Mouse (Mus musculus) heart, embryonic 16.5 days (tissue): ENCODE measurements around the gene Hdhd3. TPM values are rescaled to one million over a fixed set of nuclear protein-coding genes. Genes with fewer than 3 reads are reported as not detected.
"Not testable (repeated sequence)": the region's sequence is repeated elsewhere in the genome, so short reads cannot be mapped to it uniquely, and the experiment has no call there.

Experiments used
- ATAC-seq: fragments of 200-750 bp; cut with Nextera tagmentation; replicated peaks from 2 replicates; pipeline ENCODE4 v1.8.0; 2017; ENCODE audit warnings: moderate number of reproducible peaks; ENCODE audit not compliant: insufficient read depth, low FRiP score; ENCODE audit errors: extremely low read depth
- H3K27ac ChIP-seq: fragments of 300-500 bp; sonication (generic); 2 replicates; pipeline ENCODE4 v1.5.1; 2014; ENCODE audit warnings: mild to moderate bottlenecking, low read length, control low read depth, moderate library complexity
- H3K27me3 ChIP-seq: fragments of 300-500 bp; sonication (generic); 2 replicates; pipeline ENCODE4 v1.6.1; 2014; ENCODE audit warnings: low read length, mixed read lengths; ENCODE audit not compliant: control insufficient read depth, insufficient read depth
- H3K36me3 ChIP-seq: fragments of 300-500 bp; sonication (generic); 2 replicates; pipeline ENCODE4 v1.6.1; 2014; ENCODE audit not compliant: control insufficient read depth, insufficient read depth
- H3K4me1 ChIP-seq: fragments of 300-500 bp; sonication (generic); 2 replicates; pipeline ENCODE4 v1.6.1; 2014; ENCODE audit warnings: low read length, mixed read lengths; ENCODE audit not compliant: control insufficient read depth, insufficient read depth
- H3K4me2 ChIP-seq: fragments of 300-500 bp; sonication (generic); 2 replicates; pipeline ENCODE4 v1.6.1; 2014; ENCODE audit warnings: low read depth, mild to moderate bottlenecking, control low read depth, low read length
- H3K4me3 ChIP-seq: fragments of 300-500 bp; sonication (generic); 2 replicates; pipeline ENCODE4 v1.5.1; 2014; ENCODE audit warnings: mild to moderate bottlenecking, control low read depth, low read length
- H3K9ac ChIP-seq: fragments of 300-500 bp; sonication (generic); 2 replicates; pipeline ENCODE4 v1.6.1; 2014; ENCODE audit warnings: low read length, control low read depth
- H3K9me3 ChIP-seq: fragments of 300-500 bp; sonication (generic); replicated peaks from 2 replicates; pipeline ENCODE4 v1.6.1; 2016; ENCODE audit warnings: low read length; ENCODE audit not compliant: control insufficient read depth
- WGBS: fragments of 180-500 bp; shearing (Covaris S2); extraction: QIAGEN DNeasy Blood & Tissue Kit; methylation state at CpG from one replicate; pipeline ENCODE4 v1.1.7; 2014; 5-methylcytosine and 5-hydroxymethylcytosine counted together
- polyA plus RNA-seq: library from polyadenylated mRNA; unstranded; fragments of >200 nt; fragmentation: Nextera tagmentation; extraction: Ambion mirVana; gene quantifications from 2 replicates; pipeline ENCODE4 v1.2.1, GENCODE M21; 2015

The Hdhd3 gene
- polyA plus RNA-seq, 1 experiment from 2014 or later: 9.6 TPM

GRCm38 (mm10) chr4:62486162-62486696 is 17.0 kb downstream of the Hdhd3 start:
- 86% methylated on average over 15 of the region's 15 CpGs for WGBS
- Histone ChIP-seq H3K9me3 (no peaks in the 10 kb centered on the region), H3K4me1 (no peaks in the 10 kb centered on the region), H3K4me3 (no peak overlapping the region), H3K9ac (no peak overlapping the region), H3K4me2 (no peak overlapping the region), H3K36me3 (no peaks in the 10 kb centered on the region), H3K27me3 (no peaks in the 10 kb centered on the region), H3K27ac (no peak overlapping the region)
- ATAC-seq: no peak

GRCm38 (mm10) chr4:62485450-62486161 is 17.7 kb downstream of the Hdhd3 start:
- no peak overlapping the region for H3K27ac ChIP-seq
- no peaks in the 10 kb centered on the region for H3K27me3 ChIP-seq
- no peak overlapping the region for H3K9ac ChIP-seq
- no peak overlapping the region for H3K4me2 ChIP-seq
- 71% methylated on average over 8 of the region's 8 CpGs for WGBS
- ATAC-seq: no peak
- no peaks in the 10 kb centered on the region for H3K4me1 ChIP-seq
- no peaks in the 10 kb centered on the region for H3K9me3 ChIP-seq
- H3K4me3 ChIP-seq: no peak overlapping the region
- H3K36me3 ChIP-seq: no peaks in the 10 kb centered on the region

GRCm38 (mm10) chr4:62484928-62485327 is 18.3 kb downstream of the Hdhd3 start:
- Histone ChIP-seq H3K27me3 (no peaks in the 10 kb centered on the region), H3K9me3 (no peaks in the 10 kb centered on the region), H3K9ac (no peak overlapping the region), H3K4me2 (no peak overlapping the region), H3K27ac (no peak overlapping the region), H3K36me3 (no peaks in the 10 kb centered on the region), H3K4me3 (no peak overlapping the region), H3K4me1 (peaks cover 2% of the 10 kb centered on the region)
- WGBS: 75% methylated on average over 3 of the region's 3 CpGs
- no peak for ATAC-seq

GRCm38 (mm10) chr4:62480709-62481605 is 22.3 kb downstream of the Hdhd3 start:
- H3K4me3 ChIP-seq: no peak overlapping the region; the same call in 1 of the 2 replicates
- no peak overlapping the region for H3K4me2 ChIP-seq
- ATAC-seq: no peak
- H3K36me3 ChIP-seq: no peaks in the 10 kb centered on the region
- WGBS: 37% methylated on average over 10 of the region's 10 CpGs
- peaks cover 9% of the 10 kb centered on the region for H3K4me1 ChIP-seq
- H3K9ac ChIP-seq: no peak overlapping the region
- no peaks in the 10 kb centered on the region for H3K9me3 ChIP-seq
- no peak overlapping the region for H3K27ac ChIP-seq
- H3K27me3 ChIP-seq: no peaks in the 10 kb centered on the region

- peaks cover 9% of the 10 kb centered on the region for H3K4me1 ChIP-seq
- whole genome bisulfite sequencing: 2% methylated on average over 71 of the region's 71 CpGs
- H3K36me3 ChIP-seq: no peaks in the 10 kb centered on the region
- H3K9ac ChIP-seq: peak within 1 kb of the TSS; percentile 61
- no peaks in the 10 kb centered on the region for H3K27me3 ChIP-seq
- H3K4me3 ChIP-seq: peak within 1 kb of the TSS; percentile 56
- peak; percentile 71 for ATAC-seq
- no peaks in the 10 kb centered on the region for H3K9me3 ChIP-seq
- H3K27ac ChIP-seq: no peak within 1 kb of the TSS
- peak within 1 kb of the TSS; percentile 90 for H3K4me2 ChIP-seq
These were observed 23.1 kb downstream of the Hdhd3 start, which contains the start of gene Bspry for GRCm38 (mm10) chr4:62479937-62480708. Gene Bspry (plus strand): TSS chr4:62480053.

GRCm38 (mm10) chr4:62479593-62479936 is 23.7 kb downstream of the Hdhd3 start:
- Histone ChIP-seq H3K9ac (peak overlapping the region; percentile 61), H3K4me3 (peak overlapping the region; percentile 56)
- 14% methylated on average over 11 of the region's 11 CpGs for WGBS

GRCm38 (mm10) chr4:62477542-62478244 is 25.6 kb downstream of the Hdhd3 start:
- H3K27ac ChIP-seq: no peak overlapping the region
- WGBS: 70% methylated on average over 6 of the region's 6 CpGs
- no peak for ATAC-seq

More at GRCm38 (mm10) chr4:62479593-62479936, 23.7 kb downstream of the Hdhd3 start:
- H3K36me3 ChIP-seq, H3K27me3 ChIP-seq, H3K4me1 ChIP-seq, ATAC-seq, H3K27ac ChIP-seq, H3K9me3 ChIP-seq: not testable (repeated sequence)
- peak overlapping the region; percentile 90 for H3K4me2 ChIP-seq

GRCm38 (mm10) chr4:62475793-62476192 is 27.5 kb downstream of the Hdhd3 start:
- no peaks in the 10 kb centered on the region for H3K9me3 ChIP-seq
- no peak overlapping the region for H3K4me2 ChIP-seq
- H3K27me3 ChIP-seq: no peaks in the 10 kb centered on the region
- no peaks in the 10 kb centered on the region for H3K36me3 ChIP-seq
- H3K4me1 ChIP-seq: peaks cover 9% of the 10 kb centered on the region
- 86% methylated on average over 6 of the region's 6 CpGs for WGBS
- H3K9ac ChIP-seq: no peak overlapping the region
- no peak overlapping the region for H3K27ac ChIP-seq
- ATAC-seq: no peak
- no peak overlapping the region for H3K4me3 ChIP-seq

More at GRCm38 (mm10) chr4:62477542-62478244, 25.6 kb downstream of the Hdhd3 start:
- Histone ChIP-seq H3K36me3 (no peaks in the 10 kb centered on the region), H3K9me3 (no peaks in the 10 kb centered on the region), H3K4me2 (no peak overlapping the region), H3K9ac (no peak overlapping the region), H3K4me1 (peaks cover 9% of the 10 kb centered on the region), H3K27me3 (no peaks in the 10 kb centered on the region), H3K4me3 (no peak overlapping the region)
